Mouse (Mus musculus) forebrain, embryonic 16.5 days (tissue): ENCODE measurements around the gene Helt. TPM values are rescaled to one million over a fixed set of nuclear protein-coding genes. Genes with fewer than 3 reads are reported as not detected.
A peak's percentile ranks its signal among the peaks of the same experiment; 100 is the strongest.

Source experiments
- ATAC-seq: fragments of 200-750 bp; cut with Nextera tagmentation; 2 replicates; pipeline ENCODE4 v1.8.0; 2017; ENCODE audit warnings: mild to moderate bottlenecking, moderate library complexity
- H3K27ac ChIP-seq: fragments of 300-500 bp; sonication (generic); 2 replicates; pipeline ENCODE4 v1.5.1; 2014; ENCODE audit warnings: low read length, control low read depth
- H3K27me3 ChIP-seq: fragments of 300-500 bp; sonication (generic); replicated peaks from 2 replicates; pipeline ENCODE4 v1.6.1; 2014; ENCODE audit warnings: low read length; ENCODE audit not compliant: control insufficient read depth, insufficient read depth
- H3K36me3 ChIP-seq: fragments of 300-500 bp; sonication (generic); 2 replicates; pipeline ENCODE4 v1.6.1; 2014; ENCODE audit not compliant: control insufficient read depth, insufficient read depth
- H3K4me1 ChIP-seq: fragments of 300-500 bp; sonication (generic); replicated peaks from 2 replicates; pipeline ENCODE4 v1.6.1; 2014; ENCODE audit warnings: low read length; ENCODE audit not compliant: control insufficient read depth, insufficient read depth
- H3K4me2 ChIP-seq: fragments of 300-500 bp; sonication (generic); 2 replicates; pipeline ENCODE4 v1.6.1; 2014; ENCODE audit warnings: mild to moderate bottlenecking, low read length, control low read depth
- H3K4me3 ChIP-seq: fragments of 300-500 bp; sonication (generic); replicated peaks from 2 replicates; pipeline ENCODE4 v1.5.1; 2014; ENCODE audit warnings: mild to moderate bottlenecking, low read length, control low read depth
- H3K9ac ChIP-seq: fragments of 300-500 bp; sonication (generic); replicated peaks from 2 replicates; pipeline ENCODE4 v1.6.1; 2014; ENCODE audit warnings: low read depth, low read length, control low read depth
- H3K9me3 ChIP-seq: fragments of 300-500 bp; sonication (generic); 2 replicates; pipeline ENCODE4 v1.6.1; 2016; ENCODE audit warnings: low read length; ENCODE audit not compliant: control insufficient read depth
- WGBS: fragments of 180-500 bp; shearing (Covaris S2); extraction: QIAGEN DNeasy Blood & Tissue Kit; methylation state at CpG from one replicate; pipeline ENCODE4 v1.1.7; 2014; 5-methylcytosine and 5-hydroxymethylcytosine counted together
- polyA plus RNA-seq: library from polyadenylated mRNA; unstranded; fragments of >200 nt; fragmentation: Nextera tagmentation; extraction: Ambion mirVana; gene quantifications from 2 replicates; pipeline ENCODE4 v1.2.1, GENCODE M21; 2015

Gene Helt
- polyA plus RNA-seq, 1 experiment from 2014 or later: 3.4 TPM

- no peaks in the 10 kb centered on the region for H3K9me3 ChIP-seq
- 88% methylated on average over 5 of the region's 5 CpGs for WGBS
- ATAC-seq: no peak
- peaks cover 4% of the 10 kb centered on the region for H3K4me1 ChIP-seq
- H3K9ac ChIP-seq: no peak overlapping the region
- no peak overlapping the region for H3K4me2 ChIP-seq
- no peaks in the 10 kb centered on the region for H3K27me3 ChIP-seq
- no peaks in the 10 kb centered on the region for H3K36me3 ChIP-seq
- H3K27ac ChIP-seq: no peak overlapping the region
- H3K4me3 ChIP-seq: no peak overlapping the region
Measured at GRCm38 (mm10) chr8:46326715-46327114, 32.2 kb upstream of the Helt start.

- Histone ChIP-seq H3K27ac (no peak overlapping the region), H3K4me2 (no peak overlapping the region), H3K9me3 (no peaks in the 10 kb centered on the region), H3K9ac (no peak overlapping the region), H3K4me3 (no peak overlapping the region), H3K27me3 (no peaks in the 10 kb centered on the region), H3K36me3 (no peaks in the 10 kb centered on the region), H3K4me1 (peaks cover 4% of the 10 kb centered on the region)
- 85% methylated on average over 5 of the region's 5 CpGs for WGBS
- no peak for ATAC-seq
Measured at GRCm38 (mm10) chr8:46324676-46325075, 30.2 kb upstream of the Helt start.

- 59% methylated on average over 5 of the region's 5 CpGs for WGBS
- Histone ChIP-seq H3K4me1 (peaks cover 4% of the 10 kb centered on the region; the same call in 1 of the 2 replicates), H3K36me3 (no peaks in the 10 kb centered on the region), H3K27ac (no peak overlapping the region), H3K9ac (no peak overlapping the region), H3K4me2 (no peak overlapping the region), H3K4me3 (no peak overlapping the region), H3K27me3 (no peaks in the 10 kb centered on the region), H3K9me3 (no peaks in the 10 kb centered on the region)
- peak; percentile 68 for ATAC-seq
Measured at GRCm38 (mm10) chr8:46323672-46324191, 29.3 kb upstream of the Helt start.

GRCm38 (mm10) chr8:46322833-46323232 lies 28.4 kb upstream of the Helt start:
- H3K4me2 ChIP-seq: no peak overlapping the region
- H3K9ac ChIP-seq: no peak overlapping the region
- no peak for ATAC-seq
- H3K4me1 ChIP-seq: peaks cover 4% of the 10 kb centered on the region; the same call in 1 of the 2 replicates
- no peaks in the 10 kb centered on the region for H3K9me3 ChIP-seq
- H3K36me3 ChIP-seq: no peaks in the 10 kb centered on the region
- 75% methylated on average over 2 of the region's 2 CpGs for WGBS
- H3K4me3 ChIP-seq: no peak overlapping the region
- H3K27me3 ChIP-seq: no peaks in the 10 kb centered on the region
- H3K27ac ChIP-seq: no peak overlapping the region

GRCm38 (mm10) chr8:46322421-46322820 lies 27.9 kb upstream of the Helt start:
- no peak overlapping the region for H3K9ac ChIP-seq
- no peak overlapping the region for H3K4me2 ChIP-seq
- WGBS: 94% methylated on average over 4 of the region's 4 CpGs
- H3K27ac ChIP-seq: no peak overlapping the region
- no peaks in the 10 kb centered on the region for H3K9me3 ChIP-seq
- H3K4me1 ChIP-seq: peaks cover 4% of the 10 kb centered on the region; the same call in 1 of the 2 replicates
- no peaks in the 10 kb centered on the region for H3K27me3 ChIP-seq
- H3K4me3 ChIP-seq: no peak overlapping the region
- H3K36me3 ChIP-seq: no peaks in the 10 kb centered on the region
- no peak for ATAC-seq

GRCm38 (mm10) chr8:46318802-46319201 lies 24.3 kb upstream of the Helt start:
- H3K9ac ChIP-seq: no peak overlapping the region
- WGBS: 95% methylated on average over 5 of the region's 5 CpGs

GRCm38 (mm10) chr8:46317161-46317560 lies 22.7 kb upstream of the Helt start:
- ATAC-seq: no peak

More at GRCm38 (mm10) chr8:46318802-46319201, 24.3 kb upstream of the Helt start:
- no peaks in the 10 kb centered on the region for H3K27me3 ChIP-seq
- H3K27ac ChIP-seq: no peak overlapping the region
- no peak overlapping the region for H3K4me2 ChIP-seq
- no peak for ATAC-seq
- H3K9me3 ChIP-seq: no peaks in the 10 kb centered on the region
- no peak overlapping the region for H3K4me3 ChIP-seq
- H3K36me3 ChIP-seq: no peaks in the 10 kb centered on the region
- H3K4me1 ChIP-seq: peaks cover 4% of the 10 kb centered on the region; the same call in 1 of the 2 replicates

GRCm38 (mm10) chr8:46313798-46314197 lies 19.3 kb upstream of the Helt start:
- ATAC-seq: no peak
- Histone ChIP-seq H3K9ac (no peak overlapping the region), H3K4me2 (no peak overlapping the region), H3K27ac (no peak overlapping the region), H3K27me3 (no peaks in the 10 kb centered on the region), H3K4me3 (no peak overlapping the region), H3K36me3 (no peaks in the 10 kb centered on the region), H3K9me3 (no peaks in the 10 kb centered on the region), H3K4me1 (no peaks in the 10 kb centered on the region)
- 89% methylated on average over 3 of the region's 3 CpGs for WGBS

More at GRCm38 (mm10) chr8:46317161-46317560, 22.7 kb upstream of the Helt start:
- no peak overlapping the region for H3K4me2 ChIP-seq
- H3K27me3 ChIP-seq: no peaks in the 10 kb centered on the region
- no peaks in the 10 kb centered on the region for H3K4me1 ChIP-seq
- H3K9ac ChIP-seq: no peak overlapping the region
- 68% methylated on average over 7 of the region's 7 CpGs for WGBS
- H3K4me3 ChIP-seq: no peak overlapping the region
- no peak overlapping the region for H3K27ac ChIP-seq
- H3K9me3 ChIP-seq: no peaks in the 10 kb centered on the region
- H3K36me3 ChIP-seq: no peaks in the 10 kb centered on the region

- no peak overlapping the region for H3K4me3 ChIP-seq
- ATAC-seq: peak; percentile 74
- H3K4me2 ChIP-seq: no peak overlapping the region
- 9% methylated on average over 10 of the region's 10 CpGs for WGBS
- no peaks in the 10 kb centered on the region for H3K36me3 ChIP-seq
- no peaks in the 10 kb centered on the region for H3K27me3 ChIP-seq
- no peak overlapping the region for H3K27ac ChIP-seq
- H3K9me3 ChIP-seq: no peaks in the 10 kb centered on the region
- H3K9ac ChIP-seq: no peak overlapping the region
- no peaks in the 10 kb centered on the region for H3K4me1 ChIP-seq
Measured at GRCm38 (mm10) chr8:46311159-46311558, 16.7 kb upstream of the Helt start.

GRCm38 (mm10) chr8:46308189-46308588 lies 13.7 kb upstream of the Helt start:
- Histone ChIP-seq H3K27ac (no peak overlapping the region), H3K9me3 (no peaks in the 10 kb centered on the region), H3K4me2 (no peak overlapping the region), H3K27me3 (no peaks in the 10 kb centered on the region), H3K4me1 (no peaks in the 10 kb centered on the region), H3K36me3 (no peaks in the 10 kb centered on the region), H3K4me3 (no peak overlapping the region), H3K9ac (no peak overlapping the region)
- 86% methylated on average over 2 of the region's 2 CpGs for WGBS
- no peak for ATAC-seq
